In the genomic region with DNA sequence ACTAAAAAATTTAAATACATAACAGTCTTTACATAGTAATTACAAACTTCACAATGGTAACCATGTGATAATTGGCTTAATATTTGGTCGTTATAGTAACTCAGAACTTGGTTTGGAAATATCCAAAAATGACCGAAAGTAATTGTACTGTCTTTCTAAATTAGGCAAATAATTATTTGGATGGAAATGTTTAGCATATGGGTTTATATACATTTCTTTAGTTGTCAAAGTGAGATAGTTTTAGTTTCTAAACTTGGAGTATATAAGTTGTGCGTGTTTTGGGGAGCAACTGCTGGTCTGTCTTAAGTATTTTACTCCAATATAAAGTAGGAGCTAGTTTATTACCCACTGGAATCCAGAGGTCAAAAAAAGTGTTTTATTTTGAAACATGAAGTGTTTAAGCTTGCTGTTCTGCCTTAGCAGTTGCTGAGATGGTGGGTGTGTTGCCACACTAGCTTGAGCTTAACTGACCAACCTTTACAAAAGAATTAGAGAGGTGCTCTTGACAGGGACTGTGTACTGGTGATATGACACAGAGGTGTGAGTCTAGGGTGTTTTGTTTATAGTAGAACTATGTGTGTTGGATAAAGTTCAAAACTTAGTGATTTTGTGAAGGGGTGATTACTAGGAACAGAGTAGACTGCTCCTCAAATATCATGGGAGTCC, we compare ENCODE assay signal across 8 mouse cellular contexts. TPM values are rescaled to one million over a fixed set of nuclear protein-coding genes. Genes with fewer than 3 reads are reported as not detected.
DNase-seq lines count a peak whose midpoint lies in the region; ATAC-seq and TF ChIP-seq lines count a peak whose summit lies in the region.

No protein-coding gene starts in this region.

- WGBS in heart, embryonic 10.5 days, result 18% methylated on average over 3 of the region's 3 CpGs
- WGBS in hindbrain, embryonic 11.5 days, result 26% methylated on average over 3 of the region's 3 CpGs
- WGBS in liver, embryonic 16.5 days (ENCODE audit: insufficient replicate concordance), result 7% methylated on average over 3 of the region's 3 CpGs

- peaks cover 37% of the 10 kb centered on the region for H3K4me1 ChIP-seq in heart, embryonic 10.5 days
- H3K4me1 ChIP-seq in CH12.LX (ENCODE audit: control insufficient read depth in 1 of 2, insufficient read depth in 2 of 2), result peaks cover 0 to 11% of the 10 kb centered on the region in 2 experiments; a peak in 2 of 4 replicates
- peaks cover 2% of the 10 kb centered on the region; the same call in 1 of the 2 replicates for H3K4me1 ChIP-seq in hindbrain, embryonic 11.5 days (replicated peaks; ENCODE audit: control insufficient read depth, insufficient read depth, low read length)
- H3K4me1 ChIP-seq in liver, embryonic 16.5 days (ENCODE audit: control insufficient read depth, low read depth, low read length), result peaks cover 31% of the 10 kb centered on the region

- peak overlapping the region; percentile 79 for H3K4me3 ChIP-seq in heart, embryonic 10.5 days
- peak overlapping the region; percentile 73 to 77 (median 75) for H3K4me3 ChIP-seq in CH12.LX (replicated peaks in 1 of 3; ENCODE audit: low read depth in 2 of 3, low read length in 2 of 3, poor library complexity in 1 of 3)
- peak overlapping the region; percentile 85 for H3K4me3 ChIP-seq in hindbrain, embryonic 11.5 days (ENCODE audit: low read depth, low read length)
- peak overlapping the region; percentile 98 for H3K4me3 ChIP-seq in liver, embryonic 16.5 days (ENCODE audit: low read depth, low read length)

- no peak for TF ChIP-seq CTCF in CH12.LX (conservative IDR thresholded peaks at IDR 0.05 in 1 of 2, IDR thresholded peaks at IDR 0.05 in 1 of 2; ENCODE audit: low read depth in 2 of 2, low read length in 2 of 2)

- H3K9ac ChIP-seq in CH12.LX (ENCODE audit: insufficient read depth, low read depth), result peak overlapping the region; percentile 89
- H3K9ac ChIP-seq in hindbrain, embryonic 11.5 days (ENCODE audit: low read depth, low read length), result peak overlapping the region; percentile 38; the same call in 1 of the 2 replicates
- H3K9ac ChIP-seq in liver, embryonic 16.5 days (ENCODE audit: low read depth, low read length), result peak overlapping the region; percentile 99

- peaks cover 10% of the 10 kb centered on the region; the same call in 1 of the 2 replicates for H3K36me3 ChIP-seq in heart, embryonic 10.5 days
- H3K36me3 ChIP-seq in CH12.LX (replicated peaks in 1 of 2; ENCODE audit: control insufficient read depth in 1 of 2, insufficient read depth in 1 of 2, low read length in 1 of 2), result peaks cover 0 to 14% of the 10 kb centered on the region in 2 experiments
- 0 out of 2 replicates have a peak, but pooled peaks cover 4% of the 10 kb centered on the region for H3K36me3 ChIP-seq in hindbrain, embryonic 11.5 days (ENCODE audit: control insufficient read depth, insufficient read depth, low read length)
- H3K36me3 ChIP-seq in liver, embryonic 16.5 days (ENCODE audit: control insufficient read depth, insufficient read depth), result peaks cover 15% of the 10 kb centered on the region

- no peaks in the 10 kb centered on the region for H3K27me3 ChIP-seq in heart, embryonic 10.5 days (ENCODE audit: insufficient read depth, poor library complexity, severe bottlenecking)
- no peaks in the 10 kb centered on the region for H3K27me3 ChIP-seq in CH12.LX (replicated peaks)
- no peaks in the 10 kb centered on the region for H3K27me3 ChIP-seq in hindbrain, embryonic 11.5 days (ENCODE audit: control insufficient read depth, insufficient read depth, low read length)
- no peaks in the 10 kb centered on the region for H3K27me3 ChIP-seq in liver, embryonic 16.5 days (ENCODE audit: control insufficient read depth, insufficient read depth, low read depth, low read length)

- peak overlapping the region; percentile 22; the same call in 1 of the 2 replicates for H3K27ac ChIP-seq in heart, embryonic 10.5 days
- H3K27ac ChIP-seq in CH12.LX (ENCODE audit: insufficient read depth, low read depth), result no peak overlapping the region
- no peak overlapping the region for H3K27ac ChIP-seq in hindbrain, embryonic 11.5 days (ENCODE audit: low read depth, low read length)
- H3K27ac ChIP-seq in liver, embryonic 16.5 days (ENCODE audit: low read length), result peak overlapping the region; percentile 95

- no peak for TF ChIP-seq RAD21 in CH12.LX (IDR thresholded peaks at IDR 0.05; ENCODE audit: low read depth, low read length)

- peaks cover 41% of the 10 kb centered on the region for H3K79me2 ChIP-seq in CH12.LX (replicated peaks; ENCODE audit: control insufficient read depth, extremely low read depth, insufficient read depth, poor library complexity, severe bottlenecking)

- no peak for TF ChIP-seq EP300 in CH12.LX (IDR thresholded peaks at IDR 0.05; ENCODE audit: low read length)

- no peak for DNase-seq in heart, embryonic 10.5 days (ENCODE audit: low spot score)
- DNase-seq in heart, adult 8-10 months (ENCODE audit: low spot score), result no peak
- DNase-seq in CH12.LX (ENCODE audit: extremely low read depth), result no peak
- no peak for DNase-seq in hindbrain, embryonic 11.5 days (ENCODE audit: low spot score)
- DNase-seq in urinary bladder, postnatal 10 days (ENCODE audit: low spot score), result no peak
- DNase-seq in cerebellum, postnatal 10 days, result no peak

- peak overlapping the region; percentile 87 for H3K4me2 ChIP-seq in CH12.LX (ENCODE audit: insufficient read depth, low read depth, poor library complexity, severe bottlenecking)
- peak overlapping the region; percentile 63 for H3K4me2 ChIP-seq in hindbrain, embryonic 11.5 days (replicated peaks; ENCODE audit: low read depth, low read length)
- peak overlapping the region; percentile 84 for H3K4me2 ChIP-seq in liver, embryonic 16.5 days (ENCODE audit: low read depth, low read length)

- no peak for ATAC-seq in hindbrain, embryonic 11.5 days (ENCODE audit: low FRiP score)
- no peak for ATAC-seq in liver, embryonic 16.5 days (ENCODE audit: low read depth)
- no peak for ATAC-seq in megakaryocyte progenitor cell, adult 5-6 weeks (replicated peaks; ENCODE audit: poor library complexity)

- dilution Hi-C loops in CH12.LX (cut with MboI; ENCODE audit: extremely low pct_ligation_motif_present, extremely low pct_unique_long_range_greater_than_20kb, low sequenced_read_pairs), result no loop called here

- H3K9me3 ChIP-seq in heart, embryonic 10.5 days, result no peaks in the 10 kb centered on the region
- H3K9me3 ChIP-seq in CH12.LX (replicated peaks; ENCODE audit: low read length), result no peaks in the 10 kb centered on the region
- H3K9me3 ChIP-seq in hindbrain, embryonic 11.5 days (ENCODE audit: control insufficient read depth, low read length), result no peaks in the 10 kb centered on the region
- no peaks in the 10 kb centered on the region for H3K9me3 ChIP-seq in liver, embryonic 16.5 days (replicated peaks; ENCODE audit: control insufficient read depth, low read length)

- in situ Hi-C loops in CH12.LX (cut with MboI; ENCODE audit: low pct_ligation_motif_present, low pct_unique_long_range_greater_than_20kb, low sequenced_read_pairs), result no loop called here

- no peak for TF ChIP-seq POLR2A in CH12.LX (IDR thresholded peaks at IDR 0.05; ENCODE audit: low read depth, low read length)

TF ChIP-seq in CH12.LX, 34 proteins besides CTCF, POLR2A, EP300 and RAD21:
- TF ChIP-seq CHD1 (IDR thresholded peaks at IDR 0.05; ENCODE audit: low read depth, low read length) (0 out of 2 replicates have a peak, but pooled peaks have one; percentile 1), MAX (IDR thresholded peaks at IDR 0.05; ENCODE audit: low read length) (no peak)
TF ChIP-seq in CH12.LX: peak in this region for 1.

RNA-seq across cellular contexts. Expression of a gene that starts 1.5 kb away (rescaled TPM):
- 248 and 312 TPM in 2 replicates for polyA plus RNA-seq in heart, embryonic 10.5 days (2016; fragmentation: Nextera tagmentation; extraction: Ambion mirVana)
- 1 to 10 TPM in 1 of 4 experiments, under 1 TPM in 2, not detected in 1; 0.66 to 1.1 (median 0.92) TPM for total RNA-seq in heart, adult 8-10 months (2022)
- 142 and 192 TPM in 2 replicates for total RNA-seq in CH12.LX (2012; rRNA removed)
- total RNA-seq in CH12.LX (2014; rRNA removed), result 465 and 486 TPM in 2 replicates
- 143 and 154 TPM in 2 replicates for polyA plus RNA-seq in CH12.LX (2012; ENCODE audit: insufficient read length, low read depth)
- polyA plus RNA-seq in hindbrain, embryonic 11.5 days (2014; fragmentation: Nextera tagmentation; extraction: Ambion mirVana), result 298 and 307 TPM in 2 replicates
- polyA plus RNA-seq in liver, embryonic 16.5 days (2015; fragmentation: Nextera tagmentation; extraction: Ambion mirVana), result 330 and 390 TPM in 2 replicates
- total RNA-seq in megakaryocyte progenitor cell, adult 5-6 weeks (2015), result 499 and 603 TPM in 2 replicates
- total RNA-seq in megakaryocyte progenitor cell, adult 5-6 weeks (2017), result 233 and 253 TPM in 2 replicates

RNA-seq across cellular contexts. Expression of a gene that starts 5.0 kb away (rescaled TPM):
- polyA plus RNA-seq in heart, embryonic 10.5 days (2016; fragmentation: Nextera tagmentation; extraction: Ambion mirVana), result 25.6 and 32.1 TPM in 2 replicates
- 10 to 100 TPM; 10.8 to 13.7 (median 11.3) TPM for total RNA-seq in heart, adult 8-10 months (2022)
- 23.2 and 26.6 TPM in 2 replicates for total RNA-seq in CH12.LX (2012; rRNA removed)
- total RNA-seq in CH12.LX (2014; rRNA removed), result 22.9 and 24.4 TPM in 2 replicates
- 25.6 and 28.8 TPM in 2 replicates for polyA plus RNA-seq in CH12.LX (2012; ENCODE audit: insufficient read length, low read depth)
- polyA plus RNA-seq in hindbrain, embryonic 11.5 days (2014; fragmentation: Nextera tagmentation; extraction: Ambion mirVana), result 30.0 and 35.3 TPM in 2 replicates
- 11.6 and 13.6 TPM in 2 replicates for polyA plus RNA-seq in liver, embryonic 16.5 days (2015; fragmentation: Nextera tagmentation; extraction: Ambion mirVana)
- 13.9 and 15.9 TPM in 2 replicates for total RNA-seq in megakaryocyte progenitor cell, adult 5-6 weeks (2015)
- 24.6 and 25.0 TPM in 2 replicates for total RNA-seq in megakaryocyte progenitor cell, adult 5-6 weeks (2017)

Comparison
In these comparisons a context has a peak if more than half of its experiments do, and no peak if none do; other contexts are left out.
1. H3K27ac ChIP-seq: peak in heart, embryonic 10.5 days (single experiment) and liver, embryonic 16.5 days (single experiment); none in CH12.LX (single experiment) and hindbrain, embryonic 11.5 days (single experiment).
2. H3K9ac ChIP-seq: peak in every context shown above with its lines; median percentile 99 in liver, embryonic 16.5 days; 89 in CH12.LX; 38 in hindbrain, embryonic 11.5 days.
3. Peak in every context shown above with its lines, with median percentiles within 50 percentile points of each other: H3K4me3 ChIP-seq and H3K4me2 ChIP-seq.